Mouse (Mus musculus): ENCODE results near the gene Plekhg5.

Gene Plekhg5

DNA sequence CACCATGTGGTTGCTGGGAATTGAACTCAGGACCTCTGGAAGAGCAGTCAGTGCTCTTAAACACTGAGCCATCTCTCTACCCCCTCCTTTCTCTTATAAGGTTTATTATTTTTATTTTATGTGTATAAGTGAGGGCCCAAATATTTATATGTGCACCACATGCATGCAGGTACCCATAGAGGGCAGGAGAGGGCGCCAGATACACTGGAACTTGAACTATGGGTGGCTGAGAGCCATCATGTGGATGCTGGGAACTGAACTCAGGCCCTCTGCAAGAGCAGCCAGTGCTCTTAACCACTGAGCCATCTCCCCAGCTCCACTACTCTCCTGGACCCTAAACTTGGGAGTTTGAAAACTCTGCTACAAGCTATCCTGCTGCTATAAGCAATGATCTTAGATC is 71.3 kb downstream of the Plekhg5 start:
- DNase-seq (ENCODE audit: extremely low read depth, low read depth, low spot score) = no peak

DNA sequence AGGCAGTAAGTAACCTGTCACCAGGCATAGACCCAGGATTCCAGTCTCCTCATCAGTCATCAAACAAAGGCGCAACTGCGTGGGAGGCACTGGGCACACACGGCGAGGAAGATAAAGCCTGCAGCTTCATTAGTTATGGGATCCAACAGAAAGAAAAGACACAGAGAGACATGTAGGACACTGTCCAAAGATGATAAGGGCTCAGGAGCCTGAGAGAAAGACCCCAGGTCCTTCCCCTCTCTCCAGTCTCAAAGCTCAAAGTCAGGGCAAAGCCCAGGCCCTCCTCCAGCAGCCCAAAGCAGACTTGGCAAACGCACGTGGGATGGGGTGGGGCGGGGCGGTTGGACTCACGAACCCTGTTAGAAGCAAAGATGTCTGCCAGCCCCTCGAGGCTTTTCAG is 73.2 kb downstream of the Plekhg5 start:
- no peak for DNase-seq (ENCODE audit: extremely low read depth, low read depth, low spot score)

DNA sequence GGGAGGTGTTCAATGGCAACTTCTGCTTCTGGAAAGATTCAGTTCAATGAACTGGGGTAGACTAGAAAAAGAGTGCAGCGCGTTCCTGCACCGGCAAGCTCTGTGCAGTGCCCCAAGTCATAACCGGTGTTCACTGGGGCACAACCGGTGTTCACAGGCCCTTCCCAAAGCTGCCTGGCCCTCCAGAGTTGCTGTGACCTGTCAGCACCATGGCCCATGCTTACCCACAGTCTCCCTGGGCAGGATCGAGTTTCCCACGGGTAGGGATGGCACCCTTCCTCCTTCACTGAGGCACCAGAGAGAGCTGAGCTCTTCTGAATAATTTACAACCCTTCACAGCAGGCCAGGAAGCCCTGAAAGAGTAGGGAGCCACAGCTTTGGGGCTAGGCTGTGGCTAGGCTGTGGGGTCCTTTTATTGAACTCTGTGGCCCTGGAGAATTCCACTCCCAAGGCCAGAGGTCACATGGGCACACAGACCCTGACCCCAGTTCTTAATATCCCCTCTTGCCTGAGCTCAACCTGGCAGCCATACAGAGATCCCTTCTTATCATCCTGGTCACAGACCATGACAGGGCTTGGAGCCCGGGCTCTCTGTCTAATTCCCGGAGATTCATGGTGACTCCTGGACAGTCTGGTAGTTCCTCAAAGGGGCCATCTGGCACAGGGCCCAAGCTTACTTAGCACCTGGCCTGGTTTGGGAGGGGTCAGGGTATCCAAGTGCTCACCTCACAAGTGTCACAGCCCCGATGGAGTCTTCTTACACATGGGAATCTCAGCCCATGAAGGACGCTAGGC is 73.9 kb downstream of the Plekhg5 start:
- DNase-seq (ENCODE audit: extremely low read depth, low read depth, low spot score) = no peak

DNA sequence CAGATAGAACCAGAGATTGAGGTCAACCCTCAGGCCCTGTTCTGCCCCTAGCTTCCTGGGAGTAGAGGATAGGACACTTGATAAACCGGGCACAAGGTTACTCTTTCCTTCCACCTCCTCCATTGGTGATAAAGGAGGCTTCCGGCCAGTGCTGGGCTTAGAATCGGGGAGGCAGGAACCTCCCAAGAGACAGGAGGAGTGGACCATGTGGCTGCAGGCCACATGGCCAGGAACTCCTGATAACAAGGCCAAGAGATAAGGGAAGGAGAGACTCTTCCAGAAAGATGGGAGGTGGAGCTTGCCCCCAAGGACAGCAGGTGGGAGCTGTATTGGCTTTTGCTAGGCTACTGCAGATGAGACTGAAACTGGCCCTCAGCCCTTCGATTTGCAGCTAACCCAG is 78.2 kb downstream of the Plekhg5 start:
- no peak for DNase-seq (ENCODE audit: extremely low read depth, low read depth, low spot score)

DNA sequence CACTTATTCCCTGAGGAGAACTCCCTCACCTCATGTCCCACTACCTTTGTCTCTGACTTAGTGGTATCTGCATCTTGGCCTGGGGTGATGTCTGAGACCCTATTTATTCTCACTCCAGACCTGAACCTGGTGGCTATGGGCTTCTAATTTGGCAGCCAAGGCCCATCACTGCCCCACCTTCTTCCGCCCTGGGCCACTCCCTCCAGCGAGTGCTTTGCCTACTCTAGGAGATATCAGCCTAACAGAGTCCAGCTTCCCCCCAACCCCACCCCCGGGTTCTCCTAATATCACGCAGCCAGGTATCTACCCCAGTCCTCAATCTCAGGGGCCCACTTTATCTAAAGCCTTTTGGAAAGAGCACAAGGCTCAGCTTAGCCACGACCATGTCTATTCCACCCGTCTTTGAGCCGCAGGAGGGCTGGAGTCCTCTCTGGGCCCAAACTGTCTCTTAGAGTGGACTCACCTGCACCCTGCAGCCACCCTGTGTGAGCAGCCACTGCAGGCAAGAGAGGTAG is 79.2 kb downstream of the Plekhg5 start:
- no peak for DNase-seq (ENCODE audit: extremely low read depth, low read depth, low spot score)

DNA sequence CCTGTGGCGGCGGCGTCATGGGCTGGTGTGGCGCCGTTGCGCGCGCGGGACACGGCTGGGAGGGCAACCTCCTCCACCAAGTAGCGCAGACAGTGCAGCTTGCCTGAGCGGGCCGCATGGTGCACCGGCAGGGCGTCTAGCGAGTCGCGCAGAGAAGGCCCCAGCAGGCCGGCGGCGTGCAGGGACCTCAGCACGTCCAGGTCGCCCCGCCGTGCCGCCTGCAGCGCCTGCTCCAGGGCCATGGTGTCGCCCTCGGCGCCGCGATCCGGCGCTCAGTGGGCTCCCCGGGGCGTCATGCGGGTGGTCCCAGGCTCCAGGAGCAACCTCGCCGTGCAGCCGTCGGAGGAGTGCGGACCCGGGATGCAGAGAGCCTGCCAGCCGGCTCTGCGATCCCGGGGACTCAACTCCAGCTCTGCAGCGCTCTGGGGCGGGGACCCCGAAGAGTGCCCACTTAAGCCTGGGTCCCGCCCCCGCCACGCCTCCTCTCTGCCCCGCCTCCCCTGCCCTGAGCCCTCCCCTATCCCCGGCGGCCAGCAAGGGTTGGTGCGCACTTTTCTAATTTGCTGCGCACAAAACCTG is 79.8 kb downstream of the Plekhg5 start, which contains the start of gene Espn:
Gene Espn, minus strand, starts transcription at position 406 of the 579 bp plus-strand sequence.
- no peak for DNase-seq (ENCODE audit: extremely low read depth, low read depth, low spot score)

DNA sequence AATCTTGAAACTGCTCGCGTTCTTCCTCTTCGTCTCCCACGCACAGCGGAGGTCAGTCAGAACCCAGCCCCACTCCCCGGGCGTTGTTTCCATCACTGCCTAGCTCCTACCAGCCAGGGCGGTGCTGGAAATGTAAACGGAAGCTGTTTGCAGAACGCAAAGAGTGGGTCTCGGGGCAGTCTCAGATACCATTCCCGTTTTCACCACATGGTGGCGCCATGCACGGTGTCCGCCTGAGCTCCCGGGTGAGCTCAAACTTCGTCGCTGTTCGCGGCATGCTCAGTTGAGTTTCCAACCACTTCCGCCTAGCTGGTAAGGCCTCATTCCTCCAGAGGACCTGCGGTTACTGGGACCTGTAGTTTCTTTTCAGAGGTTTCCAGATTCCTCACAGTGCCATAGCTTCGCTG is 81.5 kb downstream of the Plekhg5 start:
- DNase-seq (ENCODE audit: extremely low read depth, low read depth, low spot score) = no peak

DNA sequence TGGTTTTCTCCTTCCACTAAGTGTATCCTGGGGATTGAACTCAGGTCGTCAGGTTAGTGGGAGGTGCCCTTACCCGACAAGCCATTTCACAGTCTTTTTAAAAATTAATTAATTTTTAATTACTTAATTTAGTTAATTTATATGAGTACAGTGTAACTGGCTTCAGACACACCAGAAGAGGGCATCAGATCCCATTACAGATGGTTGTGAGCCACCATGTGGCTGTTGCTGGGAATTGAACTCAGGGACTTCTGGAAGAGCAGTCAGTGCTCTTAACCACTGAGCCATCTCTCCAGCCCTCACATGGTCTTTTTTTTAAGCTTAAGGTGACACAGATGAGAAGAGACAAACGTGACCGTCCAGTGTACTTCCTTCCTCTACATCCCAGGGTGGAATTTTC is 82.7 kb downstream of the Plekhg5 start:
- DNase-seq (ENCODE audit: extremely low read depth, low read depth, low spot score) = no peak

DNA sequence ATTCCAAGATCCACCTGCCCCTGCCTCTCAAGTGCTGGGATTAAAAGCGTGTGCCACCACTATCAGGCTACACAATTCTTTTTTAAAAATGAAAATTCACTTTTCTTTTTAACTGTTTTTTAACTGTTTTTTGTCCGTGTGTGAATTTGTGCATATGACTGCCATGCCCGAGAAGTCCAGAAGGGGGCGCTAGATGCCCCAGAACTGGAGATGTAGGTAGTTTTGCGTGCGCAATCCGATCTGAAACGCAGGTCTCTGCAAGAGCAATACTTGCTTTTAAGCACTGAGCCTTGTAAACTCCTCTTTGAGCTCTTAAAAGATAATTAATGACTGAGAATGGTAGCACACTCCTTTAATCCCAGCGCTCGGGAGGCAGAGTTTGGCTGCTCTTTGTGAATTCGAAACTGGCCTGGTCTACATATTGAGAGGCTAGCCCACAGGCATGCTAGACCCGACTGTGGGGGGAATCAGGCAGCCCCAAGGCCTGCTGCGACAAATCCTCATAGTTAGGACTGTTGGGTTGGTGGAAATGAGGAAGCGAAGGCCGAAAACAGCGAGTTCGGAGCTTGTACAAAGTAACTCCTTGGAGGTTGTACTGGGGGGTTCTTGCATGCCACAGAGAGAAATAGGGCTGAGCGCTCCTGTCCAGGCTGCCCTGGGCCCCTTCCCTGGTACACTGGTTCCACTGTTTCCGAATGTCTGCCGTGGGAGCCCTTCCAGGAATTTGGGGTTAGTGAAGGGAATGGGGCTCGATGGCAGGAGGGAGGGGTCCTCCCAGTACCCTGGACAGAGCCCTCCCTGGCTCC is 85.7 kb downstream of the Plekhg5 start:
- no peak for DNase-seq (ENCODE audit: extremely low read depth, low read depth, low spot score)

DNA sequence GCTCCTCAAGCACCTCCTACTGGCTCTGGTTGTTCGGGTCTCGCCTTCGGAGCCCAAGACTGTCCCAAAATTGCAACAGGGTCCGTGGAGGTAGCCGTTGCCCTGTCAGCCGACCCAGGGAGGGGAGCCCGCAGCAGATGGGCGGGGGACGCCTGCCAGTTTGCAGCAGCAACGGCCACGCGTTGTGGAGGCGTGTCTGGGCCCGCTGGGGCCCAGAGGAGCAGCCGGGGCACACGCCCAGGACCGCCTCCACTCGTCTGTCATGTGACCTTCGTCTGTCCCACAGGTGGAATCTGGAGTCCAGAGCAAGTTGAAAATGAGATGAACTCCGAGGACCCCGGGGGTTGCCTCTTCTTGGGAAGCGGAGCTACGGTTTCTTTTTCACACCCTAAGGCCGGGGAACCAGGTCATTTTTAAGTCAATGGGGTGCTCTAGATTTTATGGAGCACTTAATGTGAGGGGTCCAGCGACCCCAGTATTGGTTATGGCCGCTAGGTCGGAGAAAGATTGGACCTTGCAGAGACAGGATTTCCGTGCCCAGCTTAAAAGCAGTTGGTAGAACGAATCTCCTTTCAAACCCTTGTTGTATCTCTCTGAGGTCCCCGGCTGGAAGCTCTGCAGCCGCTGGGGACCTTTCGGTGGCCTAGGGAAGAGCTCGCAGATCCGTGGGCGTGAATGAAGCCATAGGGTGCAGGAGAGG is 86.4 kb downstream of the Plekhg5 start, which contains the start of gene Hes2:
Gene Hes2, plus strand, starts transcription at position 283 of the 700 bp plus-strand sequence.
- no peak for DNase-seq (ENCODE audit: extremely low read depth, low read depth, low spot score)

DNA sequence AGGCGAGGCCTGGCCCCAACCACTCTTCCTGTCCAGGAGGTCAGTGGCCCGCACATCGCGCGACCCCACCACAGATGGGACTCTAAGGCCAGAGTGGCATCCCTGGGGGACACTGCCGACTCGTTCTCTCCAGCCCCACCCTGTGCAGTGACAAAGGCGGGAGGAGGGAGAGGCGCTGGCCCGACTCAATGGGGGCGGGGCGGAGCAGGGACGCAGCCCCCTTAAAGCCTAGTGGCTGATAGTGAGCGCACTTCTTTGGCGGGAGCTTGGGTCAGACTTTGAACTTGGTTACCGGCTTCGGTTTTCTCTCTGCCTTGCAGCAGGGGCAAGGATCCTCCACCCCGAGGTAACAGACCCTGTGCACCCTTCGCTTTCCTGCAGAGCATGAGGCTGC is 87.0 kb downstream of the Plekhg5 start:
- DNase-seq (ENCODE audit: extremely low read depth, low read depth, low spot score) = no peak

DNA sequence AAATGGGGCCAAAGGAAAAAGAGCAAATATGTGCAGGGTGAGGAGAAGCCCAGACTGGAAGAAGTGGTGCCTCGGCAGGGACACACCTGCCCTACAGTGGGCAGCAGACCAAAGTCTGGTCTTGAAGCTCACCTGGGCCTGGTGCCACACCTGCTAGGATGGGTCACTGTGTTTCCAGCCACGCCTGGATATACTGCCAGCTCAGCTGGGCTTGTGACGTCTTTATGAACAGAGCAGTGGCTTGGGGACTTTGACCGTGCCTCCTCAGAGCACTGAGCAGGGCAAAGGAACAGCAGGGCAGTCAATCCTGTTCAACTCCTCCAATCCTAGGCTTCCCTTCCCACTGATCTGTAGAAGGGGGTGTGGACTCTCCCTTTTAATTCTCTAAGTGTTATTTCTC is 88.5 kb downstream of the Plekhg5 start:
- no peak for DNase-seq (ENCODE audit: extremely low read depth, low read depth, low spot score)

DNA sequence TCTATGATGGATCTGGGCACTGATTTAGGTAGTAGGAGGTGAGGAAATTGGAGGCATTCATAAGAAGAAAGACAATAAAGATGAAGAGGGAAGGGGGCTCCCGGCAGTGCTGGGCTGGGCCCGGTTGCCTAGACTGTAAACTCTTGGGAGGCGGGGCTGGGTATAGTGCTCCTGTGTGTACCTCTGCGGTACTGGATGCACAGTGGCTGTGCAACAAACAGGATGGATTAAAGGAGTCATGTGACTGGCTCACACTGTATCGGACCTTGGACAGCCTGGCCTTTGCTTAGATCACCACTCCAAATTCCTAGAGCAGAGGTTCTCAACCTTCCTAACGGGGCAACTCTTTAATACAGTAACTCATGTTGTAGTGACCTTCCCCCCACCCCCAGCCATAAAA is 89.3 kb downstream of the Plekhg5 start:
- DNase-seq (ENCODE audit: extremely low read depth, low read depth, low spot score) = no peak

DNA sequence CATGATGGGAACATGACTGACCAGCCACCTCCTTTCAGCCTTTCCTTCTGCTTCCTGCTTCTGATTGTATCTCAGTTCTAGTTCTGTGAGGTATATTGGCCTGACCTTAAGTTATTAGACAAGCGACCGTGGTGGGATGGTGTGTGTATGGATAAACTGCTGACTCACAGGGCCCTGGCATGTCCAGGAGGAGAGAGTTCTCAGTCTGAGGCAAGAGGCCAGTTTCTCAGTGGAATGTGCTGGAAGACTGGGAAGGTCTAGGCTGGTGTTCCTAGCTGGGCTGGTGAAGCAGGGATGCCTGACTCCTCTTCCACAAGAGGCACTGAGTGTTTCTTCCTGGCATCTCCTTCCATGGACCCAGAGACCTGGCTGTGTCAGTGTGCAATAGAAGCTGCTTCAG is 90.5 kb downstream of the Plekhg5 start:
- no peak for DNase-seq (ENCODE audit: extremely low read depth, low read depth, low spot score)

Data from fat pad, adult 2 months (tissue).